Mouse (Mus musculus) forebrain, embryonic 15.5 days (tissue): Measurements from ENCODE around the gene Aqp9. TPM values are rescaled to one million over a fixed set of nuclear protein-coding genes. Genes with fewer than 3 reads are reported as not detected.

Experiments used
- ATAC-seq: fragments of 200-750 bp; cut with Nextera tagmentation; replicated peaks from 2 replicates; pipeline ENCODE4 v1.8.0; 2017; ENCODE audit warnings: mild to moderate bottlenecking, moderate TSS enrichment, moderate library complexity
- H3K27ac ChIP-seq: fragments of 300-500 bp; sonication (generic); replicated peaks from 2 replicates; pipeline ENCODE4 v1.5.1; 2015; ENCODE audit warnings: mild to moderate bottlenecking, inconsistent platforms
- H3K27me3 ChIP-seq: fragments of 300-500 bp; sonication (generic); 2 replicates; pipeline ENCODE4 v1.6.1; 2015; ENCODE audit warnings: inconsistent platforms
- H3K36me3 ChIP-seq: fragments of 300-500 bp; sonication (generic); 2 replicates; pipeline ENCODE4 v1.6.1; 2015; ENCODE audit warnings: mild to moderate bottlenecking, inconsistent platforms
- H3K4me1 ChIP-seq: fragments of 300-500 bp; sonication (generic); 2 replicates; pipeline ENCODE4 v1.6.1; 2015; ENCODE audit warnings: inconsistent platforms
- H3K4me2 ChIP-seq: fragments of 300-500 bp; sonication (generic); replicated peaks from 2 replicates; pipeline ENCODE4 v1.6.1; 2015; ENCODE audit warnings: mild to moderate bottlenecking, inconsistent platforms
- H3K4me3 ChIP-seq: fragments of 300-500 bp; sonication (generic); 2 replicates; pipeline ENCODE4 v1.5.1; 2015; ENCODE audit warnings: mild to moderate bottlenecking, inconsistent platforms
- H3K9ac ChIP-seq: fragments of 300-500 bp; sonication (generic); replicated peaks from 2 replicates; pipeline ENCODE4 v1.6.1; 2015; ENCODE audit warnings: mild to moderate bottlenecking, inconsistent platforms
- H3K9me3 ChIP-seq: fragments of 300-500 bp; sonication (generic); 2 replicates; pipeline ENCODE4 v1.6.1; 2016; ENCODE audit warnings: inconsistent platforms
- WGBS: fragments of 180-500 bp; shearing (Covaris S2); methylation state at CpG from one replicate; pipeline ENCODE4 v1.1.7; 2015; ENCODE audit warnings: mixed read lengths; 5-methylcytosine and 5-hydroxymethylcytosine counted together
- polyA plus RNA-seq: library from polyadenylated mRNA; unstranded; fragments of >200 nt; fragmentation: Nextera tagmentation; extraction: Ambion mirVana; gene quantifications from 2 replicates; pipeline ENCODE4 v1.2.1, GENCODE M21; 2015

The Aqp9 gene
- polyA plus RNA-seq, 1 experiment from 2014 or later = 0.98 TPM

GRCm38 (mm10) chr9:71155399-71156005 lies 13.0 kb downstream of the Aqp9 start:
- Histone ChIP-seq H3K9me3 (no peaks in the 10 kb centered on the region), H3K36me3 (no peaks in the 10 kb centered on the region), H3K27ac (no peak overlapping the region), H3K4me1 (no peaks in the 10 kb centered on the region), H3K4me2 (no peak overlapping the region), H3K27me3 (no peaks in the 10 kb centered on the region), H3K4me3 (no peak overlapping the region), H3K9ac (no peak overlapping the region)
- no peak for ATAC-seq
- 84% methylated on average over 7 of the region's 7 CpGs for WGBS

GRCm38 (mm10) chr9:71151386-71151785 lies 17.1 kb downstream of the Aqp9 start:
- Histone ChIP-seq H3K9ac (no peak overlapping the region), H3K9me3 (no peaks in the 10 kb centered on the region), H3K36me3 (no peaks in the 10 kb centered on the region), H3K4me3 (no peak overlapping the region), H3K27ac (no peak overlapping the region), H3K4me1 (no peaks in the 10 kb centered on the region), H3K27me3 (no peaks in the 10 kb centered on the region), H3K4me2 (no peak overlapping the region)
- 39% methylated on average over 6 of the region's 6 CpGs for WGBS
- no peak for ATAC-seq

- no peaks in the 10 kb centered on the region for H3K9me3 ChIP-seq
- no peaks in the 10 kb centered on the region for H3K27me3 ChIP-seq
- no peak overlapping the region for H3K4me3 ChIP-seq
- no peaks in the 10 kb centered on the region for H3K36me3 ChIP-seq
- ATAC-seq = no peak
- no peak overlapping the region for H3K9ac ChIP-seq
- no peak overlapping the region for H3K4me2 ChIP-seq
- 94% methylated on average over 4 of the region's 4 CpGs for WGBS
- H3K4me1 ChIP-seq = no peaks in the 10 kb centered on the region
- no peak overlapping the region for H3K27ac ChIP-seq
These were observed 18.3 kb downstream of the Aqp9 start for GRCm38 (mm10) chr9:71150175-71150574.

GRCm38 (mm10) chr9:71148890-71149289 lies 19.6 kb downstream of the Aqp9 start:
- ATAC-seq = no peak
- Histone ChIP-seq H3K9me3 (no peaks in the 10 kb centered on the region), H3K4me2 (no peak overlapping the region), H3K4me1 (no peaks in the 10 kb centered on the region), H3K4me3 (no peak overlapping the region), H3K36me3 (no peaks in the 10 kb centered on the region), H3K27ac (no peak overlapping the region), H3K9ac (no peak overlapping the region), H3K27me3 (no peaks in the 10 kb centered on the region)

- no peaks in the 10 kb centered on the region for H3K36me3 ChIP-seq
- H3K4me2 ChIP-seq = no peak overlapping the region
- ATAC-seq = no peak
- no peak overlapping the region for H3K9ac ChIP-seq
- no peaks in the 10 kb centered on the region for H3K4me1 ChIP-seq
- H3K4me3 ChIP-seq = no peak overlapping the region
- no peak overlapping the region for H3K27ac ChIP-seq
- no peaks in the 10 kb centered on the region for H3K9me3 ChIP-seq
- WGBS = 92% methylated on average over 10 of the region's 10 CpGs
- no peaks in the 10 kb centered on the region for H3K27me3 ChIP-seq
These were observed 22.3 kb downstream of the Aqp9 start for GRCm38 (mm10) chr9:71146210-71146609.

GRCm38 (mm10) chr9:71140205-71140604 lies 28.3 kb downstream of the Aqp9 start:
- Histone ChIP-seq H3K4me1 (no peaks in the 10 kb centered on the region), H3K9me3 (no peaks in the 10 kb centered on the region), H3K27me3 (no peaks in the 10 kb centered on the region), H3K4me3 (no peak overlapping the region), H3K4me2 (no peak overlapping the region), H3K36me3 (no peaks in the 10 kb centered on the region), H3K9ac (no peak overlapping the region), H3K27ac (no peak overlapping the region)
- no peak for ATAC-seq
- 89% methylated on average over 8 of the region's 8 CpGs for WGBS

- Histone ChIP-seq H3K27ac (no peak overlapping the region), H3K9me3 (no peaks in the 10 kb centered on the region), H3K27me3 (no peaks in the 10 kb centered on the region), H3K4me2 (no peak overlapping the region), H3K36me3 (no peaks in the 10 kb centered on the region), H3K4me3 (no peak overlapping the region), H3K4me1 (no peaks in the 10 kb centered on the region), H3K9ac (no peak overlapping the region)
- WGBS = 93% methylated on average over 2 of the region's 2 CpGs
- ATAC-seq = no peak
These were observed 29.5 kb downstream of the Aqp9 start for GRCm38 (mm10) chr9:71138936-71139335.

- Histone ChIP-seq H3K4me2 (no peak overlapping the region), H3K4me1 (no peaks in the 10 kb centered on the region), H3K9me3 (no peaks in the 10 kb centered on the region), H3K4me3 (no peak overlapping the region), H3K27ac (no peak overlapping the region), H3K27me3 (no peaks in the 10 kb centered on the region), H3K9ac (no peak overlapping the region), H3K36me3 (no peaks in the 10 kb centered on the region)
- ATAC-seq = no peak
- 80% methylated on average over 6 of the region's 6 CpGs for WGBS
These were observed 31.1 kb downstream of the Aqp9 start for GRCm38 (mm10) chr9:71137267-71137945.

- ATAC-seq = no peak
- 82% methylated on average over 5 of the region's 5 CpGs for WGBS
- Histone ChIP-seq H3K36me3 (no peaks in the 10 kb centered on the region), H3K9me3 (no peaks in the 10 kb centered on the region), H3K27ac (no peak overlapping the region), H3K9ac (no peak overlapping the region), H3K27me3 (no peaks in the 10 kb centered on the region), H3K4me1 (no peaks in the 10 kb centered on the region), H3K4me3 (no peak overlapping the region), H3K4me2 (no peak overlapping the region)
These were observed 33.4 kb downstream of the Aqp9 start for GRCm38 (mm10) chr9:71135073-71135472.

- ATAC-seq = no peak
These were observed 35.3 kb downstream of the Aqp9 start for GRCm38 (mm10) chr9:71133190-71133589.

GRCm38 (mm10) chr9:71131822-71132221 lies 36.7 kb downstream of the Aqp9 start:
- no peak for ATAC-seq
- Histone ChIP-seq H3K36me3 (no peaks in the 10 kb centered on the region), H3K9me3 (no peaks in the 10 kb centered on the region), H3K4me2 (no peak overlapping the region), H3K27me3 (no peaks in the 10 kb centered on the region), H3K4me3 (no peak overlapping the region), H3K27ac (no peak overlapping the region), H3K4me1 (no peaks in the 10 kb centered on the region), H3K9ac (no peak overlapping the region)
- WGBS = 79% methylated on average over 5 of the region's 5 CpGs

More at GRCm38 (mm10) chr9:71133190-71133589, 35.3 kb downstream of the Aqp9 start:
- H3K9ac ChIP-seq = no peak overlapping the region
- H3K4me3 ChIP-seq = no peak overlapping the region
- no peaks in the 10 kb centered on the region for H3K36me3 ChIP-seq
- no peaks in the 10 kb centered on the region for H3K9me3 ChIP-seq
- no peak overlapping the region for H3K4me2 ChIP-seq
- no peaks in the 10 kb centered on the region for H3K27me3 ChIP-seq
- no peak overlapping the region for H3K27ac ChIP-seq
- H3K4me1 ChIP-seq = no peaks in the 10 kb centered on the region
- 89% methylated on average over 5 of the region's 5 CpGs for whole genome bisulfite sequencing

GRCm38 (mm10) chr9:71128911-71129310 lies 39.6 kb downstream of the Aqp9 start:
- Histone ChIP-seq H3K36me3 (no peaks in the 10 kb centered on the region), H3K4me1 (no peaks in the 10 kb centered on the region), H3K4me2 (no peak overlapping the region), H3K4me3 (no peak overlapping the region), H3K9ac (no peak overlapping the region), H3K9me3 (no peaks in the 10 kb centered on the region), H3K27ac (no peak overlapping the region), H3K27me3 (no peaks in the 10 kb centered on the region)
- WGBS = 68% methylated on average over 5 of the region's 5 CpGs
- ATAC-seq = no peak

GRCm38 (mm10) chr9:71126205-71126604 lies 42.3 kb downstream of the Aqp9 start:
- Histone ChIP-seq H3K9me3 (no peaks in the 10 kb centered on the region), H3K4me1 (no peaks in the 10 kb centered on the region), H3K4me3 (no peak overlapping the region), H3K27me3 (no peaks in the 10 kb centered on the region), H3K36me3 (no peaks in the 10 kb centered on the region), H3K4me2 (no peak overlapping the region), H3K27ac (no peak overlapping the region), H3K9ac (no peak overlapping the region)
- 36% methylated on average over 2 of the region's 2 CpGs for WGBS
- ATAC-seq = no peak
